Comparison of ENCODE assay signal across 25 mouse cellular contexts in genomic region chr2:102341429-102341828, GRCm38 (mm10).
DNase-seq lines count a peak whose midpoint lies in the region; ATAC-seq and TF ChIP-seq lines count a peak whose summit lies in the region.
"Had no signal": no experiment of that assay in that cellular context is flagged by ENCODE, and none has a peak within 500 bp of the region (broad histone marks: within the 10 kb centered on the region; RNA-seq: fewer than 3 reads in every experiment).

No protein-coding gene starts in this region.

- H3K4me3 ChIP-seq in CH12.LX (replicated peaks in 1 of 3; ENCODE audit: low read depth in 2 of 3, low read length in 2 of 3, poor library complexity in 1 of 3) = no peak overlapping the region
- H3K4me3 ChIP-seq in kidney, embryonic 15.5 days (replicated peaks) = no peak overlapping the region
- H3K4me3 ChIP-seq: embryonic facial prominence, embryonic 12.5 days; embryonic facial prominence, embryonic 15.5 days; forebrain, embryonic 15.5 days; heart, embryonic 12.5 days; heart, embryonic 15.5 days; hindbrain, embryonic 10.5 days; hindbrain, embryonic 13.5 days had no signal

- in situ Hi-C loops in CH12.LX (cut with MboI; ENCODE audit: low pct_ligation_motif_present, low pct_unique_long_range_greater_than_20kb, low sequenced_read_pairs) = no loop called here

- intact Hi-C loops in left cerebral cortex, postnatal 4 days (cut with DNase I) = no loop called here

- no peaks in the 10 kb centered on the region for H3K9me3 ChIP-seq in CH12.LX (replicated peaks; ENCODE audit: low read length)
- H3K9me3 ChIP-seq in kidney, embryonic 15.5 days (replicated peaks) = no peaks in the 10 kb centered on the region
- H3K9me3 ChIP-seq: embryonic facial prominence, embryonic 12.5 days; embryonic facial prominence, embryonic 15.5 days; forebrain, embryonic 15.5 days; heart, embryonic 12.5 days; heart, embryonic 15.5 days; hindbrain, embryonic 10.5 days; hindbrain, embryonic 13.5 days had no signal

- no peak overlapping the region for H3K27ac ChIP-seq in CH12.LX (ENCODE audit: insufficient read depth, low read depth)
- no peak overlapping the region for H3K27ac ChIP-seq in kidney, embryonic 15.5 days
- H3K27ac ChIP-seq: embryonic facial prominence, embryonic 12.5 days; embryonic facial prominence, embryonic 15.5 days; forebrain, embryonic 15.5 days; heart, embryonic 15.5 days; hindbrain, embryonic 10.5 days; hindbrain, embryonic 13.5 days had no signal

- H3K4me1 ChIP-seq in CH12.LX (ENCODE audit: control insufficient read depth in 1 of 2, insufficient read depth in 2 of 2) = peaks cover 5 to 36% of the 10 kb centered on the region in 2 experiments; a peak in 3 of 4 replicates
- H3K4me1 ChIP-seq in kidney, embryonic 15.5 days = no peaks in the 10 kb centered on the region
- H3K4me1 ChIP-seq: embryonic facial prominence, embryonic 12.5 days; embryonic facial prominence, embryonic 15.5 days; heart, embryonic 12.5 days; heart, embryonic 15.5 days had no signal

- 91% methylated on average over 2 of the region's 2 CpGs for WGBS in kidney, embryonic 15.5 days

- no peak for TF ChIP-seq RAD21 in CH12.LX (IDR thresholded peaks at IDR 0.05; ENCODE audit: low read depth, low read length)

- ATAC-seq in neutrophil, adult 5-6 weeks (ENCODE audit: extremely low read depth, insufficient number of reproducible peaks, low FRiP score, poor library complexity, severe bottlenecking) = peak; percentile 86
- no peak for ATAC-seq in kidney, embryonic 15.5 days (replicated peaks; ENCODE audit: low FRiP score)
- ATAC-seq: activated CD4-positive, CD25-positive, alpha-beta regulatory T cell, adult 4 months; forebrain, embryonic 15.5 days; hindbrain, embryonic 16.5 days had no signal

- H3K4me2 ChIP-seq in CH12.LX (ENCODE audit: insufficient read depth, low read depth, poor library complexity, severe bottlenecking) = no peak overlapping the region
- no peak overlapping the region for H3K4me2 ChIP-seq in kidney, embryonic 15.5 days
- H3K4me2 ChIP-seq: embryonic facial prominence, embryonic 12.5 days; embryonic facial prominence, embryonic 15.5 days; forebrain, embryonic 15.5 days; heart, embryonic 12.5 days; heart, embryonic 15.5 days; hindbrain, embryonic 13.5 days had no signal

- no peaks in the 10 kb centered on the region for H3K27me3 ChIP-seq in CH12.LX (replicated peaks)
- no peaks in the 10 kb centered on the region for H3K27me3 ChIP-seq in kidney, embryonic 15.5 days
- H3K27me3 ChIP-seq: embryonic facial prominence, embryonic 12.5 days; embryonic facial prominence, embryonic 15.5 days; forebrain, embryonic 15.5 days; heart, embryonic 12.5 days; heart, embryonic 15.5 days; hindbrain, embryonic 13.5 days had no signal

- peaks cover 3 to 63% of the 10 kb centered on the region in 2 experiments for H3K36me3 ChIP-seq in CH12.LX (replicated peaks in 1 of 2; ENCODE audit: control insufficient read depth in 1 of 2, insufficient read depth in 1 of 2, low read length in 1 of 2)
- H3K36me3 ChIP-seq in kidney, embryonic 15.5 days = peaks cover 31% of the 10 kb centered on the region

- no peak overlapping the region for H3K9ac ChIP-seq in CH12.LX (ENCODE audit: insufficient read depth, low read depth)
- no peak overlapping the region for H3K9ac ChIP-seq in kidney, embryonic 15.5 days
- H3K9ac ChIP-seq: embryonic facial prominence, embryonic 12.5 days; embryonic facial prominence, embryonic 15.5 days; forebrain, embryonic 15.5 days; heart, embryonic 12.5 days; heart, embryonic 15.5 days; hindbrain, embryonic 13.5 days had no signal

- no peak for TF ChIP-seq POLR2A in CH12.LX (IDR thresholded peaks at IDR 0.05; ENCODE audit: low read depth, low read length)

- H3K79me2 ChIP-seq in CH12.LX (replicated peaks; ENCODE audit: control insufficient read depth, extremely low read depth, insufficient read depth, poor library complexity, severe bottlenecking) = no peaks in the 10 kb centered on the region; the same call in 1 of the 2 replicates

- peak; percentile 55 to 59 for DNase-seq in spleen, postnatal 36 days (ENCODE audit: low spot score in 2 of 2)
- DNase-seq in spleen, adult 18-20 months = no peak
- peak; percentile 88 for DNase-seq in CH12.LX (ENCODE audit: extremely low read depth)
- DNase-seq in kidney, adult 9 months = no peak
- no peak for DNase-seq in left cerebral cortex, postnatal 4 days
- DNase-seq: adrenal gland, adult 8-10 months; adrenal gland, postnatal 25 days; cerebellum, adult 18-20 months; cerebellum, adult 9-10 months; cerebellum, postnatal 14 days; gastrocnemius, postnatal 25 days; heart, adult 18-20 months; heart, postnatal 10 days; heart, postnatal 36 days had no signal

- TF ChIP-seq CTCF in CH12.LX (conservative IDR thresholded peaks at IDR 0.05 in 1 of 2, IDR thresholded peaks at IDR 0.05 in 1 of 2; ENCODE audit: low read depth in 2 of 2, low read length in 2 of 2) = no peak

- peak; percentile 60 for TF ChIP-seq EP300 in CH12.LX (IDR thresholded peaks at IDR 0.05; ENCODE audit: low read length)

- dilution Hi-C loops in CH12.LX (cut with MboI; ENCODE audit: extremely low pct_ligation_motif_present, extremely low pct_unique_long_range_greater_than_20kb, low sequenced_read_pairs) = no loop called here

TF ChIP-seq in CH12.LX, 34 proteins besides CTCF, POLR2A, EP300 and RAD21:
- 0 out of 2 replicates have a peak, but pooled peaks have one; percentile 28 for TF ChIP-seq ELF1 (IDR thresholded peaks at IDR 0.05; ENCODE audit: low read depth, low read length)
- TF ChIP-seq NRF1 (IDR thresholded peaks at IDR 0.05; ENCODE audit: low read depth, low read length) = no peak
- no peak for TF ChIP-seq MAFK (IDR thresholded peaks at IDR 0.05; ENCODE audit: insufficient replicate concordance, low read length)
- peak; percentile 58; the same call in 1 of the 2 replicates for TF ChIP-seq IRF4 (IDR thresholded peaks at IDR 0.05; ENCODE audit: low read depth, low read length)
- TF ChIP-seq USF2 (conservative IDR thresholded peaks at IDR 0.05; ENCODE audit: low read depth, low read length) = no peak
- no peak for TF ChIP-seq MAZ (IDR thresholded peaks at IDR 0.05; ENCODE audit: low read depth, low read length)
- TF ChIP-seq CHD1 (IDR thresholded peaks at IDR 0.05; ENCODE audit: low read depth, low read length) = no peak
- TF ChIP-seq SMC3 (IDR thresholded peaks at IDR 0.05; ENCODE audit: low read depth, low read length) = no peak
- 0 out of 2 replicates have a peak, but pooled peaks have one; percentile 7 for TF ChIP-seq JUND (conservative IDR thresholded peaks at IDR 0.05; ENCODE audit: low read depth, low read length)
- TF ChIP-seq HCFC1 (IDR thresholded peaks at IDR 0.05; ENCODE audit: low read depth, low read length) = no peak

Comparison
In these comparisons a context has a peak if more than half of its experiments do, and no peak if none do; other contexts are left out.
1. DNase-seq: peak in spleen, postnatal 36 days (2 of 2) and CH12.LX (single experiment); none in spleen, adult 18-20 months (0 of 2), kidney, adult 9 months (single experiment) and left cerebral cortex, postnatal 4 days (single experiment).